Mouse (Mus musculus) embryonic stem cell, embryonic (primary cell): Measurements from ENCODE around the gene Slc27a4.

Experiments used
- CTCF ChIA-PET, 4 experiments: fragments of 300-600 bp in 2 of 4; fragments of 350-600 bp in 2 of 4; sonication (Branson Sonifier 250); formaldehyde crosslinking; loops; one replicate each; lab custom pipeline; 2022; ENCODE audit warnings: inconsistent platforms in 2 of 4; lab: Charles Lee
- POLR2A ChIA-PET, 4 experiments: fragments of 300-600 bp in 2 of 4; fragments of 350-600 bp in 2 of 4; sonication (Branson Sonifier 250); formaldehyde crosslinking; loops; one replicate each; lab custom pipeline; 2022; ENCODE audit warnings: antibody characterized with exemption in 4 of 4, inconsistent platforms in 1 of 4; lab: Charles Lee

The Slc27a4 gene

DNA sequence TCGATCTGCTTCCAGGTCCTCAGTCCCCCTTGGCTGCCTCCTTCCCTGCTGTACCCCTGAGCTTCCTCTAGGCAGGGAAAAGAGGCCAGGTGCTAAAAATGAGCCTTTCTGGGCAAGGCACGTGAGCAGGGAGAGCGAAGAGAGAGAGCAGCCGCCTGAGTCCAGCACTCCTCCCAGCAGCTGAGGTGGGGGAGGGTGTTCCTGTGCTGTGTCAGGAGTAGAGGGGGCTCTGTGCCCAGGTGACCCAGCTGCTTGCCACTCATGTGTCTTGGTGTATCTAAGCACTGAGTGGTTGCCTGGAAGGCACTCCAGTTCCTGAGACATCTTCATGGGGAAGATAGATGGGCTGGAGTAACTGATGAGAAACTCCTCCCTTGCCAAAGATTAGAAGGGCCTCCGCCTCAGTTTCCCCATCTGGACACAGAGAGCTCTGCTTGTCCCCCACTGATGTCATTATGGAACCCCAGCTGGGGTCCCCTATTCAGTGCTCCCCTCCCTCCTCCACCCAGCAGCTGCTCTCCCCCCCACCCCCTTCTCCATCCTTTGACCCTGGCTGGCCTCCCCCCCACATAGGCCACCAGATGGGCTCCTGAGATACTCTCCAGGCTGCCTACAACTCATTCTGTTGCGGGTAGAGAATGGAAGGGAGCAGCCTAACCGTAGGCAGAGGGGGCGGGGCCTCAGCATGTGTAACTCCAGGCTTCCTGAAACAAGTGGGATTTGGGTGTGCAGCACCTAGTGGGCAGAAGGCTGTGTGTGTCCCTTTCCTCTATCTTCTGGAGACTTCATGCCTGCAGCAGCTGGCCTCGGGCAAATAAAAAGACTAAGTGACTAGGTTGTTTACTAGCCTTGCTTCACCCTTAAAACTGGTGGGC, 41.0 kb downstream of the Slc27a4 start:
- CTCF ChIA-PET = interaction anchor here in 2 of 4 experiments (1.0 to 1.7 kb wide), 4 partner anchors 16 to 67 kb away, joined by 3 to 5 read pairs (median 4); partner anchors contain the start of gene Cercam (in 1 of the 2)
- POLR2A ChIA-PET = interaction anchor here in 2 of 4 experiments (0.9 to 4.0 kb wide), 17 partner anchors 9 to 219 kb away, joined by 3 to 31 read pairs (median 4); partner anchors contain the start of genes Sptan1 (in 1 of the 2) and Urm1 (in 1 of the 2)

DNA sequence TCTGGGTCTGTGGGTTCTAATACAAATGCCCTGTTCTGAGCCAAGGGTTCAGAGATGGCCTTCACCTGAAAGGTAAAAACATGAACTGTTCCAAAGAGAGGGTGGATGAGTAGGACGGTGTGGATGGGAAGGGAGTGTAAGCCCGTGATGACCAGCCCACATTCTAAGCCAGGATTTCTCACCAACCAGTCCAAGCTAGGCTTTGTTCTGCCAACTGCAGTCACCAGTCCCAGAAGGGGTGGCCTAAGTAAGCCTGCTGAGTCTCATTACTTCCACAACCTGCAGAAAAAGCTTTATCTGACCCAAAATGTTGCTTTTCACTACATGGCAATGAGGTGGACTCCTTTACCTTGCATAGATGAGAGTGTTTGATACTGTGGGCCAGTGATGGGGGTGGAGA, 41.7 kb downstream of the Slc27a4 start:
- ChIA-PET POLR2A (interaction anchor here in 3 of 4 experiments (0.6 to 6.9 kb wide), 23 partner anchors 9 to 218 kb away, joined by 3 to 71 read pairs (median 4); partner anchors contain the start of genes Cercam (in 1 of the 3), Slc27a4 (in 1 of the 3), Sptan1 (in 1 of the 3) and Urm1 (in 1 of the 3)), CTCF (interaction anchor here in 3 of 4 experiments (0.9 to 2.4 kb wide), 10 partner anchors 8 to 1085 kb away, joined by 3 to 9 read pairs (median 4); partner anchors contain the start of gene Ptges (in 1 of the 3))

DNA sequence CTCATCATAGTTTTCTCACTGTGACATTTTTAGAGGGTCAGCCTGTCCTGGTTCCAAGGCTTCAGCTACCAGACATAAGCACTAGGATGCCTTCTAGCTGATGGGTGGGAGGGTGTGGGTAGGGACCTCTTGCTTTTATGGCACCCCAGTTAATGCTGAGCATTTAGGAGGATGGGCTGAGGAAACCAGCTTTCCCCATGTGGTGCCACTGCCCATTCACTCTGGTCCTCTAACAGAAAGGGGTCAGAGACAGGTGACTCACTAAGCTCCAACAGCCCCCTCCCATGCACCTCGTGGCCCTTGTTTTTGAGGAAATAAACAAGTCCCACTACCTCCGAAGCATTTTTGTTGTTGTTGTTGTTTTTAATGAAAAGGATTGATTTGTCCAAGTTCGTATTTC, 42.2 kb downstream of the Slc27a4 start:
- POLR2A ChIA-PET = interaction anchor here (0.6 to 6.9 kb wide), 31 partner anchors 10 to 1203 kb away, joined by 3 to 71 read pairs (median 4); partner anchors contain the start of genes Urm1 (in 3 of the 4), Slc27a4 (in 2 of the 4), Cercam (in 1 of the 4) and Odf2 (in 1 of the 4)

DNA sequence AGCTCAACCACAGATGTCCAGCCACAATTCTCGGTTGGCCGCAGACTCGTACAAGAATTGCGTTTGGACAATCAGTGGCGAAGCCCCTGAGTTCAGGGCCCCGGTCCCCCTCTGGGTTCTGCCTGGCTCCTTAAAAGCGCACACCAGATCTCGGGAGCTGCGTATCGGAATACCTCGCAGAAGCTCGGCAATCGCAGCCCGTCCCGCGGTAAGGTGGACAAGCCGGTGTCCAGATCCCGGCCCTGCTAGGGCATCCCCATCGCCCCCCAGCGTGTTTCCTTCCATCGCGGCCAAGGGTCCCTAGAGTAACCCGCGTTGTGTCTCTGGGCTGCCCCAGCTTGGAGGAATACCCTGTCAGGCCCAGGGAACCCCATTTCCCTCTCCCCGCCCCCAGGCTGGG, 43.2 kb downstream of the Slc27a4 start:
- CTCF ChIA-PET = interaction anchor here (0.6 to 2.4 kb wide), 10 partner anchors 10 to 1215 kb away, joined by 3 to 9 read pairs (median 4); no protein-coding TSS in a partner anchor
- POLR2A ChIA-PET = interaction anchor here (0.5 to 6.9 kb wide), 23 partner anchors 10 to 289 kb away, joined by 3 to 71 read pairs (median 7); partner anchors contain the start of genes Urm1 (in 3 of the 4), Odf2 (in 1 of the 4) and Slc27a4 (in 1 of the 4)

More for the DNA sequence above, 42.2 kb downstream of the Slc27a4 start:
- CTCF ChIA-PET = interaction anchor here (0.7 to 2.4 kb wide), 11 partner anchors 9 to 1085 kb away, joined by 3 to 9 read pairs (median 4); partner anchors contain the start of gene Ptges (in 1 of the 4)

DNA sequence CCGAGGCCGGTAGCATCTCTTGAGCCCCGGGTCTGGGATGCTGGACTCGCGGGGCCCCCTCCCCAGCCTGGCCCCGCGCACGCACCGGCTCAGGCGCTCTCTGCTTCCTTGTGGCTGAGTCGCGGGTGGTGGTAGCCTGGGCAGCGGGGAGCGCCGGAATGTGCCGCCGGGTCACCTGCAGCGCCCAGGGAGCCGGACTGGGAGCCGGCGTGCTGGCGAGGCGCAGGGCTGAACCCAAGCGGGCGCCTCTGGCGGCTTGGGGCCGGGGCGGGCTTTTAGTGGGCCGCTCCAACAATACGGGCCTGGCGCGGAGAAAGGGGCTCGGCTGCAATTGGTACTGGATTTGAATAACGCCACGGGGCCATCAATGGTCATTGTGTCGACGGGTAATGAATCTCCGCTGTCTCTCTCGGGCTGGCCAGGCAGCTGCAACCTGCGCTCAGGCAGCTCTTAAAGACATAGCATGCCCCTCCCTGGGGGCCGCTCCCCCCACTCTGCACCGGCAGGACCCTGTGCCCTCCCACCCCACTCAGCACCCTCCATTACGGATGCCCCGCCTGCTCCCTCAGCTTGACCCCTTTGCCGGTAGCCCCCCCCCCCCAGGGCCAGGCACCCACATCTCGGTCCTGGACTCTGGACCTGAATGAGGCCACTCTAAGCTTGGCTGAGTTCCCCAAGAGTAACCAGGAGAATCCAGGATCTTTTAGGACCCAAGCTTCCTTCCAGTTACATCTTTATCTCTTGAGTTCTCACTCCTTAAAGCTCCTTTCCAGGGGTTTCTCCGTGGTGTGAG, 43.8 kb downstream of the Slc27a4 start:
- POLR2A ChIA-PET = interaction anchor here (0.5 to 6.9 kb wide), 31 partner anchors 9 to 876 kb away, joined by 3 to 71 read pairs (median 4); partner anchors contain the start of genes Urm1 (in 2 of the 4), Cercam (in 1 of the 4), Odf2 (in 1 of the 4) and Slc27a4 (in 1 of the 4)
- CTCF ChIA-PET = interaction anchor here (0.6 to 2.4 kb wide), 14 partner anchors 11 to 280 kb away, joined by 3 to 7 read pairs (median 4); no protein-coding TSS in a partner anchor

DNA sequence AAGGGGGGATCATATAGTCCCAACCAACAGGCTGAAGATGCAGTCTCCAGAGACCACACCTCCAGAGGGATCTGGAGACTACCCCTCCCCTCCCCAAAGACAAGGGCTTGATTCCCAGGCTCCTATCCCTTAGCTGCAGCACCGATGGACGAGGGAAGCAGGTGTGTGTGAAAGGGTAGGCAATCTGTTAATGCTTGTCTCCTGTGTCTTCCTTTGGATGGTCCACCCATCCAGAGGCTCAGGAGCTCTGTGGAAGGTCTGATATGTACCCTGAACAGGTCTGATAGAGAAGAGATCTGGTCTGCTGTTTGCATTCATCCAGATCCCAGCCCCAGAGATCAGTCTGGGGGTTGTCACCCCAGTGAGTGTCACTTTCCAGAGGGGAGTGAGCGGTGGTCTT, 44.5 kb downstream of the Slc27a4 start:
- ChIA-PET CTCF (interaction anchor here (0.6 to 1.5 kb wide), 8 partner anchors 14 to 281 kb away, joined by 3 to 7 read pairs (median 4); no protein-coding TSS in a partner anchor), POLR2A (interaction anchor here (0.6 to 6.9 kb wide), 22 partner anchors 8 to 877 kb away, joined by 3 to 71 read pairs (median 4); partner anchors contain the start of genes Urm1 (in 2 of the 4), Cercam (in 1 of the 4), Odf2 (in 1 of the 4) and Slc27a4 (in 1 of the 4))

DNA sequence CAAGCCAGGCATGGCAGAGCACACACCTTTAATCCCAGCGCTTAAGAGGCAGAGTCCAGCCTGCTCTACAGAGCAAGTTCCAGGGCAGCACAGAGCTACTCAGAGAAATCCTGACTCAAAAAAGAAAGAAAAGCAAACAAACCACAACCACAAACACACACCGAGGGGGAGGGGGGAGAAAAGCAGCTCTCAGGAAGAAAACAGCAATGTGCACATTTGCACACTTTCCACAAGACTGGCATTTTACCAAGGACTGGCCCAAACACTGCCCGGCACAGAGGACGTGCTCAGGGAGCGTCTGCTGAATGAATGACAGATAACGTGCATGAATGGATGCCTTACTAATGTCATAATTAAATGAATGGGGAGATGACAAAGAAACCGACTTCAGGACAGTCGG, 46.6 kb downstream of the Slc27a4 start:
- ChIA-PET POLR2A (interaction anchor here in 3 of 4 experiments (0.5 to 6.9 kb wide), 16 partner anchors 9 to 199 kb away, joined by 3 to 71 read pairs (median 4); partner anchors contain the start of gene Slc27a4 (in 1 of the 3)), CTCF (interaction anchor here in 2 of 4 experiments (1.0 to 2.7 kb wide), 3 partner anchors 10 to 31 kb away, joined by 3 to 20 read pairs (median 3); no protein-coding TSS in a partner anchor)

DNA sequence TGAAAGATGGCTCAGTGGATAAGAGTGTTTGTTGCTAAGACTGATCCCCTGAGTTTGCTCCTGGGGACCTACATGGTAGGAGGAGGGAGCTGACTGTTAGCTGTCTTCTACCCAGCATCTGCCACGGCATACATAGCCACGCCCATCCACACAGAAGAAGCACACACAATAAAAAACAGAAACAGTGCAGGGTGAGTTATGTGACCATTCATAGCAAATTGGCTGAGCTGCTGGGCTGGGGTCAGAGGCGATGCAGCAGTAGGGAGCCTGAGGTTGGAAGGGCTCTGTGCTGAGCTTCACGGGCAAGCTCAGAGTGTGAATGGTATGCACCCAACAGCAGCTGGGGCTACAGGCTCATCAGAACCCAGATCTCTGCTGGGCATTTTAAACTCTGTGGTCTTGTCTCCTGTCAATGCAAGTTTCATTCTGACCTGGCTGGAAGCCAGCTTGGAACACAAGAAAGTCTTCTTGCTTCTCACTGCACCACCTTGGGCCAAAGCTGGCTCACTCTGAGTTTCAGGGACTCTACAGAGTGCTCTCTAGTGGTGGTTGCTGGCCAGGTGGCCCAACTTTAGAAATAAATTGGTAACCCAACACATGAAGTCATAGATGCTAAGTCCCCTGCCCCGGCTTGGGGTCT, 47.5 kb downstream of the Slc27a4 start:
- ChIA-PET POLR2A (interaction anchor here in 3 of 4 experiments (0.5 to 6.9 kb wide), 17 partner anchors 9 to 110 kb away, joined by 3 to 71 read pairs (median 5); partner anchors contain the start of genes Slc27a4 (in 1 of the 3) and Urm1 (in 1 of the 3)), CTCF (interaction anchor here (0.6 to 2.7 kb wide), 13 partner anchors 9 to 96 kb away, joined by 3 to 20 read pairs (median 3); no protein-coding TSS in a partner anchor)

DNA sequence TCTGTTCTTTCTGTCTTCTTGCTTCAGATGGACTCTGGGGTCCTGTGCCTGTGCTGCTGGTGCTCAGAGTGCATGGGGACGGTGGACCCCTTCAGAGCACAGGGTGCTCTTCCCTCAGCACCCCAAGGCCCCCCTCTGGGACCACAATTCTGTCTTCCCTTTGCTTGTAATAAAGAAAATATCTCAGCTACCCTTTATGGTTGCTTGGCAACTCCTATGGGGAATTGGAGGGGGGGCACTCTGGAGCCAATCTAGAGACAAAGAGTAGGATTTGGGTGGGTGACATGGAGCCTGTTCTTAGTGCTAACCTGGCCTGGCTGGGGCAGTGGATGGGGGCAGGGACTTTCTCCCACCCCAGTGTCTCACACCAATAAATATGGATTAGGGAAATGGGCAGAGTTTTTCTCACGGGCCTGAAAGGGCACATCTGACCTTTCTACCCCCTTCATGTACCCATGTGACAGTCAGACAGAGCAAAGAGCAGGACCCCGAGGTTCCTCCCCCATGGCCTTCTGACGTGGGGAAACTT, 50.6 kb downstream of the Slc27a4 start:
- POLR2A ChIA-PET = interaction anchor here in 2 of 4 experiments (0.7 kb wide), 2 partner anchors 51 to 991 kb away, joined by 3 to 4 read pairs; partner anchors contain the start of gene Slc27a4 (in 1 of the 2)
- CTCF ChIA-PET = interaction anchor here in 1 of 4 experiments (0.7 kb wide), 1 partner anchor 179 kb away, joined by 5 read pairs; no protein-coding TSS in a partner anchor

DNA sequence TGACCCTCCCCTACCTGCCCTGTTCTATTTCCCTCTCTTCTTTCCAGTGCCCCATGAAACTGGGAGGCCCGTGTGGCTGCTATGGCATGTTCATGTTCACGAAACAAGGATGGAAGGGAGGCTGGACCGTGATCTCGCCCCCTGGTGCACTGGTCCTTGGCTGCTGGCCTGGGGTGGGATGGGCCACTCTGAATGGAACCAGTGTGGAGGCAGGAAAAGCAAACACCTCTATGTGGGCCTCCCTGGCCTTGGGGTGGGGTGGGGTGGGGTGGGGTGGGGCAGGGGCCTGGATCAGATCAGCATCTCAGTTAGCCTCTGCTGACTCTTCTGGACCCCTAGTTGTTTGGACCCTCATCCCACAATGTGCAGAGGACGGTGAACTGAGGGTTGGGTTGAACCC, 51.3 kb downstream of the Slc27a4 start:
- ChIA-PET CTCF (no interaction called here), POLR2A (no interaction called here)

DNA sequence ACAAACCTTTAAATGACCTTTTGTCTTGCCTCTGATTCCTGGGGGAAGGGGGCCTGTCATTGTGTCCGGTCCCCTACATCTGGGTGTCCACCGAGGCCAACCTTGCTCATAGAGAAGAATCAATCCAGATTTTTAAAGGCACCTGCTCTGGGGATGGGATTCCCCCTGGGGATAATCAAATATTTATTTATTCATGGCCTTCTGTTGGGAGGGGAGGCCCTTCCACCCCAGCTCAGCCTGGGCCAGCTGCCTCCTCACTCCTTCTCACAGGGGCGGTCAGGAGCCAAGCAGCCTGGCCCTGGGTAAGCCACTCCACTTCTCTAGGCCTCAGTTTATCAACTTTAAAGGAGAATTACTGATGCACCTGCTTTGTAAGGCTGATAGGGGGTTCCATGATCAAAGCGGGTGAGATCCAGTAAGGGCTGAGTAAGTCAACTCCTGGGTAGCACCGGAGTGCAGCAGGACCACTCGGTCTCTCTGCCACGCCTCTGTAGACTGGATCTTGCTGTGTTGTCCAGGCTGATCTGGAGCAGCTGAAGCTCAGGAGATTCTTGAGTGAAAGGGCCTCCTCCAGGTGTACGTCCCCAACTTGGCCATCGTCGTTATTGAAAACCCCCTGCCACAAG, 53.3 kb downstream of the Slc27a4 start:
- CTCF ChIA-PET = interaction anchor here in 3 of 4 experiments (0.5 to 6.3 kb wide), 8 partner anchors 13 to 91 kb away, joined by 3 to 79 read pairs (median 4); partner anchors contain the start of genes Cercam (in 1 of the 3) and Urm1 (in 1 of the 3)
- POLR2A ChIA-PET = interaction anchor here in 3 of 4 experiments (0.5 to 4.7 kb wide), 24 partner anchors 9 to 226 kb away, joined by 3 to 17 read pairs (median 4); partner anchors contain the start of genes Cercam (in 1 of the 3) and Urm1 (in 1 of the 3)

DNA sequence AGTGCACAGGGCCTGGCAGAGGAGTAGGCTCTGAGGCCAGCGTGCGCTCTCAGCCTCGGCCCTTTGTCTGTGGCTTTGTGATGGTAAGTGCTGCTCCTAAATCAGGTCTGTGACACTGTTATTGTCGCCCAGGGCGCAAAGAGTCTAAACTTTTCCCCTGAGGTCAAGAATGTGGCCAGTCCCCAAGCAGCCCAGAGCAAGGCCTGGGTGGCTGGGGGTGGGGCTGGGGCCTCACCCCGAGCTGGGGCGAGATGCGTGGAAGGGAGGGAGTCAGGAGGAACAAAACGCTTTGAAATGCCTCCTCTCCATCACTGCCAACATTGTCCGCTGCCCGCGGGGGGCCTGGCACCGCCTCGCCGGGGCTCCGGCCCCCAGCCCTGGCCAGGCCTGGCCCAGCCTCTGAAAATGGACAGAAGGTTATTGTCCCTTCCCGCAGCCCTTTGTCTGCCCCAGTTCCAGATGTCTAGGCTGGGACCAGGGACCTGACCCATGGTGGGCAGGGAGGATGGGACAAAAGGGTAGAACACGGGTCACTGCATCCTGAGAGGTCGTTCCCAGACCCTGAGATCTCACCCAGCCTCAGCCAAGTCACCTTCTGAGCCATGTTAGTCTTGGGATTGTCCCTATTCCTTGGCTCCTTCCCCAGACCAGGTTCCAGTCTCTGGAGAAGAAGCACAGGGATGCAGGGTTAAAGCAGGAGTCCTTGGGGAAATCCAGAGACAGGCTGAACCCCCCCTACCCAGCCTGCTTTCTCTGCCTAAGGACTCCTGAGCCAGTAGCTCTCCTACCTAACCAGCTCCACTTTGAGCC, 54.2 kb downstream of the Slc27a4 start:
- ChIA-PET CTCF (interaction anchor here in 3 of 4 experiments (0.6 to 6.3 kb wide), 7 partner anchors 13 to 118 kb away, joined by 3 to 79 read pairs (median 3); partner anchors contain the start of genes Cercam (in 1 of the 3) and Urm1 (in 1 of the 3)), POLR2A (interaction anchor here in 2 of 4 experiments (0.7 to 4.7 kb wide), 10 partner anchors 12 to 204 kb away, joined by 3 to 17 read pairs (median 4); partner anchors contain the start of genes Cercam (in 1 of the 2) and Urm1 (in 1 of the 2))

DNA sequence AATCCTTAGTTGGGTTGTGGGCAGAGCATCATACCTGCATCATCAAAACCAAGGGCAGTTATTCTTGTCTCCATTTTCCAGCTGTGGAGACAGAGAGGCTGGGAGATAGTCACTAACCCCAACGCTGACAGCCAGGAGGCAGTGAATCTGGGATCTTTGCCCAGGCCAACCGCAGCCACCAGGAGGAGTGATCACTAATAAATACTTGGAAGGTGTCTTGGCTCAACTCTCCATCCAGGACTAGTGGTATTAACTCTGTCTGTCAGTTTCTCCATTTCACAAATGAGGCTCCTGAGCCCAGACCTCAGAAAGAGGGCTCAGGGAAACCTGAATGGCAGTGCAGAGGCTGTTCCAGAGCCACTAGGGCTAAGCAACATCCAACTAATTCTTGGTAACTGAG, 54.9 kb downstream of the Slc27a4 start:
- CTCF ChIA-PET = interaction anchor here in 2 of 4 experiments (0.6 to 6.3 kb wide), 8 partner anchors 12 to 119 kb away, joined by 3 to 79 read pairs (median 10); partner anchors contain the start of genes Urm1 (in 2 of the 2) and Cercam (in 1 of the 2)
- POLR2A ChIA-PET = interaction anchor here in 2 of 4 experiments (0.5 to 4.7 kb wide), 10 partner anchors 12 to 203 kb away, joined by 3 to 17 read pairs (median 5); partner anchors contain the start of genes Urm1 (in 2 of the 2) and Cercam (in 1 of the 2)

DNA sequence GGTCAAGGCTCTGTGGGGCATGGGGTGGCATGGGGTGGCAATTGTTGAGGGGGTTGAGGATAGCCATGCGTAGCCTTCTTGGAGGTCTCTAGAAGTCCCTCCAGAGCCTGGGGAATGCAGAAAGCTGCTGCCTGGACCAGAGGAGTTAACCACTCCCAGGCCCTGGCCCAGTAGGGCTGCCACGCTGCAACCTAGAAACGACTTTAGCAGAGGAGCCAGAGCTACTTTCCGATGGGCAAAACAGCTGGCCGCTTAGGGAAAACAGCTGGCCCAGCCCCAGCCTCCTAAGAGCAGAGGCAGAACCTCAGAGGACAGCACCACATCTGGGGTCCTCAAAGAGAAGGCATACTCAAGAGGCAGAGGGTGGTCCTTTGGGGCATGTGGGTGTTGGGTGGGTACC, 55.5 kb downstream of the Slc27a4 start:
- ChIA-PET POLR2A (interaction anchor here in 2 of 4 experiments (0.6 to 4.7 kb wide), 16 partner anchors 11 to 110 kb away, joined by 3 to 23 read pairs (median 6); partner anchors contain the start of genes Cercam (in 2 of the 2), Urm1 (in 2 of the 2) and Gm13420 (in 1 of the 2)), CTCF (interaction anchor here (0.6 to 6.3 kb wide), 25 partner anchors 8 to 110 kb away, joined by 3 to 79 read pairs (median 9); partner anchors contain the start of genes Cercam (in 3 of the 4), Urm1 (in 2 of the 4), Odf2 (in 1 of the 4) and Slc27a4 (in 1 of the 4))
